10 mouse cellular contexts compared by ENCODE assay signal in genomic region chr1:125639501-125640253, GRCm38 (mm10). TPM values are rescaled to one million over a fixed set of nuclear protein-coding genes. Genes with fewer than 3 reads are reported as not detected.
DNase-seq lines count a peak whose midpoint lies in the region; ATAC-seq and TF ChIP-seq lines count a peak whose summit lies in the region.
"Had no signal": no experiment of that assay in that cellular context is flagged by ENCODE, and none has a peak within 500 bp of the region (broad histone marks: within the 10 kb centered on the region; RNA-seq: fewer than 3 reads in every experiment).

No protein-coding gene starts in this region.

- H3K27me3 ChIP-seq in midbrain, embryonic 14.5 days (ENCODE audit: control insufficient read depth, insufficient read depth, low read length) = no peaks in the 10 kb centered on the region
- no peaks in the 10 kb centered on the region for H3K27me3 ChIP-seq in midbrain, embryonic 16.5 days (ENCODE audit: control insufficient read depth, insufficient read depth, low read depth, low read length)
- no peaks in the 10 kb centered on the region; the same call in 1 of the 2 replicates for H3K27me3 ChIP-seq in hindbrain, postnatal 0 days (ENCODE audit: insufficient read depth, low read length)
- H3K27me3 ChIP-seq: embryonic facial prominence, embryonic 12.5 days had no signal

- WGBS in midbrain, embryonic 14.5 days = 39% methylated on average over 8 of the region's 8 CpGs
- 34% methylated on average over 8 of the region's 8 CpGs for WGBS in midbrain, embryonic 16.5 days
- WGBS in hindbrain, postnatal 0 days = 18% methylated on average over 8 of the region's 8 CpGs

- DNase-seq in heart, adult 11 months = peak; percentile 82
- no peak for DNase-seq in heart, postnatal 4 days
- peak; percentile 48 for DNase-seq in midbrain, embryonic 14.5 days
- peak; percentile 7 for DNase-seq in cerebellum, adult 9-11 months
- DNase-seq in hindbrain, postnatal 0 days (ENCODE audit: low spot score) = peak; percentile 80
- DNase-seq in kidney, postnatal 25 days = no peak
- no peak for DNase-seq in kidney, postnatal 10 days
- DNase-seq: liver, postnatal 0 days had no signal

- ATAC-seq in midbrain, embryonic 14.5 days (ENCODE audit: low FRiP score, low TSS enrichment) = no peak
- ATAC-seq in midbrain, embryonic 16.5 days = no peak
- 0 out of 2 replicates have a peak, but pooled peaks have one; percentile 29 for ATAC-seq in hindbrain, postnatal 0 days
- ATAC-seq: liver, postnatal 0 days had no signal

- H3K27ac ChIP-seq in midbrain, embryonic 14.5 days (replicated peaks; ENCODE audit: low read depth, low read length) = no peak overlapping the region
- H3K27ac ChIP-seq in midbrain, embryonic 16.5 days (ENCODE audit: low read length) = no peak overlapping the region
- no peak overlapping the region for H3K27ac ChIP-seq in hindbrain, postnatal 0 days
- H3K27ac ChIP-seq: embryonic facial prominence, embryonic 12.5 days had no signal

- H3K9ac ChIP-seq in midbrain, embryonic 14.5 days (replicated peaks; ENCODE audit: low read length) = no peak overlapping the region
- H3K9ac ChIP-seq in midbrain, embryonic 16.5 days (ENCODE audit: low read depth, low read length) = no peak overlapping the region
- no peak overlapping the region for H3K9ac ChIP-seq in hindbrain, postnatal 0 days (replicated peaks; ENCODE audit: low read length)
- H3K9ac ChIP-seq: embryonic facial prominence, embryonic 12.5 days; liver, postnatal 0 days had no signal

- no peak overlapping the region for H3K4me3 ChIP-seq in midbrain, embryonic 14.5 days (replicated peaks; ENCODE audit: low read depth, low read length)
- no peak overlapping the region for H3K4me3 ChIP-seq in midbrain, embryonic 16.5 days (ENCODE audit: low read depth, low read length)
- H3K4me3 ChIP-seq in hindbrain, postnatal 0 days (ENCODE audit: low read length) = no peak overlapping the region
- H3K4me3 ChIP-seq: embryonic facial prominence, embryonic 12.5 days had no signal

- no peak for TF ChIP-seq CTCF in hindbrain, postnatal 0 days (IDR thresholded peaks at IDR 0.05; ENCODE audit: low read depth)

- H3K4me1 ChIP-seq in midbrain, embryonic 14.5 days (ENCODE audit: control insufficient read depth, insufficient read depth, low read length) = peaks cover 2% of the 10 kb centered on the region; the same call in 1 of the 2 replicates
- peaks cover 3% of the 10 kb centered on the region; the same call in 1 of the 2 replicates for H3K4me1 ChIP-seq in midbrain, embryonic 16.5 days (ENCODE audit: control insufficient read depth, insufficient read depth, low read length)
- H3K4me1 ChIP-seq in hindbrain, postnatal 0 days (ENCODE audit: insufficient read depth, low read length) = peaks cover 8% of the 10 kb centered on the region; the same call in 1 of the 2 replicates
- H3K4me1 ChIP-seq: embryonic facial prominence, embryonic 12.5 days had no signal

- H3K36me3 ChIP-seq in midbrain, embryonic 14.5 days (ENCODE audit: control insufficient read depth, insufficient read depth, low read length) = no peaks in the 10 kb centered on the region
- H3K36me3 ChIP-seq in midbrain, embryonic 16.5 days (ENCODE audit: control insufficient read depth, insufficient read depth, low read length) = no peaks in the 10 kb centered on the region
- no peaks in the 10 kb centered on the region for H3K36me3 ChIP-seq in hindbrain, postnatal 0 days (ENCODE audit: insufficient read depth, low read length)
- H3K36me3 ChIP-seq: embryonic facial prominence, embryonic 12.5 days had no signal

- no peak overlapping the region for H3K4me2 ChIP-seq in midbrain, embryonic 14.5 days (ENCODE audit: low read length)
- no peak overlapping the region for H3K4me2 ChIP-seq in midbrain, embryonic 16.5 days (ENCODE audit: low read length)
- no peak overlapping the region for H3K4me2 ChIP-seq in hindbrain, postnatal 0 days (ENCODE audit: low read depth, low read length)
- H3K4me2 ChIP-seq: embryonic facial prominence, embryonic 12.5 days had no signal

- H3K9me3 ChIP-seq in midbrain, embryonic 14.5 days (ENCODE audit: control insufficient read depth, low read length) = no peaks in the 10 kb centered on the region
- no peaks in the 10 kb centered on the region for H3K9me3 ChIP-seq in midbrain, embryonic 16.5 days (replicated peaks; ENCODE audit: control insufficient read depth, low read length, poor library complexity, severe bottlenecking)
- no peaks in the 10 kb centered on the region for H3K9me3 ChIP-seq in hindbrain, postnatal 0 days (ENCODE audit: low read length)
- H3K9me3 ChIP-seq: embryonic facial prominence, embryonic 12.5 days had no signal

RNA-seq across cellular contexts. Expression of gene Gpr39, which starts 37.1 kb away (rescaled TPM):
- total RNA-seq in heart, postnatal 4 days (2021) = 1 to 10 TPM; 1.5 TPM
- polyA plus RNA-seq in midbrain, embryonic 14.5 days (2014; fragmentation: Nextera tagmentation; extraction: Ambion mirVana) = not detected in 2 replicates
- polyA plus RNA-seq in midbrain, embryonic 16.5 days (2015; fragmentation: Nextera tagmentation; extraction: Ambion mirVana) = 0.09 and 0.41 TPM in 2 replicates
- 0.21 TPM in 1 of 2 replicates, not detected in the other for total RNA-seq in hindbrain, postnatal 0 days (2014; rRNA removed)
- polyA plus RNA-seq in hindbrain, postnatal 0 days (2015; fragmentation: Nextera tagmentation; extraction: Ambion mirVana) = 0.08 and 0.24 TPM in 2 replicates
- polyA plus RNA-seq: embryonic facial prominence, embryonic 12.5 days had no signal

Comparison
In these comparisons a context has a peak if more than half of its experiments do, and no peak if none do; other contexts are left out.
1. DNase-seq: peak in heart, adult 11 months (single experiment), midbrain, embryonic 14.5 days (single experiment), cerebellum, adult 9-11 months (single experiment) and hindbrain, postnatal 0 days (single experiment); none in heart, postnatal 4 days (single experiment), kidney, postnatal 25 days (0 of 2) and kidney, postnatal 10 days (single experiment).